Mouse (Mus musculus) stomach, embryonic 14.5 days (tissue): ENCODE measurements around the gene Olfr1054. TPM values are rescaled to one million over a fixed set of nuclear protein-coding genes. Genes with fewer than 3 reads are reported as not detected.
"Not testable (repeated sequence)": the region's sequence is repeated elsewhere in the genome, so short reads cannot be mapped to it uniquely, and the experiment has no call there.

Experiments used
- ATAC-seq: fragments of 200-750 bp; cut with Nextera tagmentation; 2 replicates; pipeline ENCODE4 v1.8.0; 2017; ENCODE audit warnings: low read depth, moderate TSS enrichment; ENCODE audit not compliant: insufficient number of reproducible peaks, insufficient read depth, low FRiP score
- H3K27ac ChIP-seq: fragments of 300-500 bp; sonication (generic); 2 replicates; pipeline ENCODE4 v1.5.1; 2014; ENCODE audit warnings: mild to moderate bottlenecking, low read length, moderate library complexity, mixed read lengths
- H3K27me3 ChIP-seq: fragments of 300-500 bp; sonication (generic); 2 replicates; pipeline ENCODE4 v1.6.1; 2014; ENCODE audit warnings: low read length, control low read depth, mixed read lengths; ENCODE audit not compliant: control insufficient read depth, insufficient read depth
- H3K36me3 ChIP-seq: fragments of 300-500 bp; sonication (generic); 2 replicates; pipeline ENCODE4 v1.6.1; 2014; ENCODE audit warnings: mild to moderate bottlenecking, control low read depth, low read length, moderate library complexity, mixed read lengths; ENCODE audit not compliant: control insufficient read depth, insufficient read depth
- H3K4me1 ChIP-seq: fragments of 300-500 bp; sonication (generic); 2 replicates; pipeline ENCODE4 v1.6.1; 2014; ENCODE audit warnings: low read length, control low read depth, mixed read lengths; ENCODE audit not compliant: control insufficient read depth, insufficient read depth
- H3K4me2 ChIP-seq: fragments of 300-500 bp; sonication (generic); replicated peaks from 2 replicates; pipeline ENCODE4 v1.6.1; 2014; ENCODE audit warnings: low read depth, low read length, control low read depth
- H3K4me3 ChIP-seq: fragments of 300-500 bp; sonication (generic); 2 replicates; pipeline ENCODE4 v1.5.1; 2014; ENCODE audit warnings: low read depth, low read length, control low read depth
- H3K9ac ChIP-seq: fragments of 300-500 bp; sonication (generic); replicated peaks from 2 replicates; pipeline ENCODE4 v1.6.1; 2014; ENCODE audit warnings: low read depth, mild to moderate bottlenecking, control low read depth, low read length, moderate library complexity, mixed read lengths
- H3K9me3 ChIP-seq: fragments of 300-500 bp; sonication (generic); 2 replicates; pipeline ENCODE4 v1.6.1; 2016; ENCODE audit warnings: low read depth, low read length, control low read depth; ENCODE audit not compliant: control insufficient read depth
- WGBS: fragments of 180-500 bp; shearing (Covaris S2); extraction: QIAGEN DNeasy Blood & Tissue Kit; methylation state at CpG from one replicate; pipeline ENCODE4 v1.1.7; 2014; 5-methylcytosine and 5-hydroxymethylcytosine counted together
- polyA plus RNA-seq: library from polyadenylated mRNA; unstranded; fragments of >200 nt; fragmentation: Nextera tagmentation; extraction: Ambion mirVana; gene quantifications from 2 replicates; pipeline ENCODE4 v1.2.1, GENCODE M21; 2014

The Olfr1054 gene
- polyA plus RNA-seq, result not detected in 2 replicates

DNA sequence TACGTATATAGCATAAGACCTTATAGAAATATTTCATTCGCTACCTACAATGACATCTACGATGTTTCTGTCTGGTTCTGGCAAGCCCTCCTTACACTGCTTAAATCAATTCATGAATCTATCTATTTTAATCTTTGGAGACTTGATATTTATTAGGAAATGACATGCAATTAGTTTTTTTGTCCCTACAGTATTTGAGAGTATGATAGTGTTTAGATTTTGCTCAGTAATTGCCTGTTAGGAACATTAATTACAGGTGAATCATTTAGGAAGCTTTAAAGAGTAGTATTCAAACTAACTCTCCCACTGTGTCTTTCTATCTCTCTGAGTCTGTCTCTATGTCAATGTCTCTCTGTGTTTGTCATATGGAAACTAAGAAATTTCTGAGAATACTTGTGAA lies at the start of gene Olfr1054:
TSS of gene Olfr1054 (minus strand) at position 101 of the 400 bp plus-strand sequence.
- H3K27me3 ChIP-seq, result no peaks in the 10 kb centered on the region
- H3K4me3 ChIP-seq, result no peak within 1 kb of the TSS
- no peaks in the 10 kb centered on the region for H3K9me3 ChIP-seq
- 84% methylated on average over 3 of the region's 3 CpGs for WGBS
- no peak within 1 kb of the TSS for H3K27ac ChIP-seq
- no peaks in the 10 kb centered on the region for H3K4me1 ChIP-seq
- ATAC-seq, result no peak
- no peak within 1 kb of the TSS for H3K9ac ChIP-seq
- H3K4me2 ChIP-seq, result no peak within 1 kb of the TSS
- H3K36me3 ChIP-seq, result no peaks in the 10 kb centered on the region

DNA sequence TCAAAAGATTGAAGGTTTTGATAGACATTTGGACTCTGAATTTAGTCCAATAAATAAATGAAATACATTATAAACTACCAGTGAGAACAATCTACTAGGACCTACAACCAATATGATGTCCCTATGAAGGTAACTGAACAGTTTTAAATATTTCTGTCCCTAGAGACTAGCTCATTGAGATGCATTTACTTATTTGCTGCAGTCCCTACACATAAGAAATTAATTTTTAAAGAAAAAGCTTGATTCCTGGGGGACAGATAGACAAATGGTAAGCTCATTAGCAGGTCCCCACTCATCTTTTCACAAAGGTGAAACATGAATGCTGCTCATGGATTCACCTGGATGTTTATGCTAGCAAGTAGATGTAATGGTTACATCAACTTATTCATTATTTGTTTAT lies 43.1 kb upstream of the Olfr1054 start, which contains the start of gene Olfr1057:
TSS of gene Olfr1057 (minus strand) at position 101 of the 400 bp plus-strand sequence.
- ATAC-seq, result no peak
- H3K9ac ChIP-seq, result no peak within 1 kb of the TSS

DNA sequence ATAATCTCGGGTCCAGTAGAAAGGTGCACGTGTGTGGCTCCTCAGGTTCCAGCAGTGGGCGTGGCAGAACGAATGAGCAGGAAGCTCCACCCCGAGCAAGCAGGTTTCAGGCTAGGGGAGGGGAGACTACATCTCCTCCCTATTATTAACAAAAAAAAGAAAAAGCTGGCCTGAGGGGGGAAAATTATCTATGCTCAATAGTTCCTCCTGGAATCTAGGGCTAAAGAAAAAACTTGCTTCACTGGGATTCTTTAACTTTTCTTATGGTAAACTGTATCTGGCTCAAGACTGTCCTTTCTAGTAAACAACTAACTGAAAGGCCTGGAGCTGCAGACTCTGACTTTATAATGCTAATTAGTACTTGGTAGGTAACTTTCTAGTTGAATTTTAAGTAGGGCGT lies 31.1 kb upstream of the Olfr1054 start:
- H3K9ac ChIP-seq, H3K4me3 ChIP-seq, H3K9me3 ChIP-seq, ATAC-seq, H3K27me3 ChIP-seq, H3K36me3 ChIP-seq, H3K4me2 ChIP-seq, H3K4me1 ChIP-seq, H3K27ac ChIP-seq: not testable (repeated sequence)
- WGBS, result no CpG with 5 or more reads among the region's 6 CpGs

More for the DNA sequence above, 43.1 kb upstream of the Olfr1054 start, which contains the start of gene Olfr1057:
- H3K27ac ChIP-seq, result no peak within 1 kb of the TSS
- H3K4me2 ChIP-seq, result no peak within 1 kb of the TSS
- no peaks in the 10 kb centered on the region for H3K9me3 ChIP-seq
- no peaks in the 10 kb centered on the region for H3K4me1 ChIP-seq
- H3K27me3 ChIP-seq, result no peaks in the 10 kb centered on the region
- H3K4me3 ChIP-seq, result no peak within 1 kb of the TSS
- no peaks in the 10 kb centered on the region for H3K36me3 ChIP-seq

DNA sequence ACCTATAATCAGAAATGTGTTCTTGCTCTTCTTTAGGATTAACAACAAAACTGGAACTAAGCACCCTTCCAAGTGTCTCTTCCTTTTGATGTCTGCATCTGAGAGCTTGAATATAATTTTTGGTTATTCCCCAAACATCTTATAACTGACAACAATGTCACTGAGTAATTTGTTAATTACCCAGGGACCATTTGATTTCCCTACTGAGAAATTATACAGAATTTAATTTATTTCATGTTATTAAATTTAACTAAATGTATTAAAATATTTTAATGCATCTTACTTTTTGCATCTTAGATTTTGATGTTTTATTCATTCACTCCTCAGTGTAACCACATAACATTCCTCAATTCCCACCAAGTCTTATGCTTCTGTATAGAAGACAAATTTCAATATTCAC lies 27.1 kb upstream of the Olfr1054 start, which contains the start of gene Olfr1056:
TSS of gene Olfr1056 (minus strand) at position 101 of the 400 bp plus-strand sequence.
- no peak within 1 kb of the TSS for H3K9ac ChIP-seq
- H3K27me3 ChIP-seq, result no peaks in the 10 kb centered on the region
- no peak for ATAC-seq
- H3K4me2 ChIP-seq, result no peak within 1 kb of the TSS
- no peaks in the 10 kb centered on the region for H3K4me1 ChIP-seq
- H3K9me3 ChIP-seq, result no peaks in the 10 kb centered on the region
- H3K36me3 ChIP-seq, result no peaks in the 10 kb centered on the region
- no peak within 1 kb of the TSS for H3K27ac ChIP-seq
- no peak within 1 kb of the TSS for H3K4me3 ChIP-seq

DNA sequence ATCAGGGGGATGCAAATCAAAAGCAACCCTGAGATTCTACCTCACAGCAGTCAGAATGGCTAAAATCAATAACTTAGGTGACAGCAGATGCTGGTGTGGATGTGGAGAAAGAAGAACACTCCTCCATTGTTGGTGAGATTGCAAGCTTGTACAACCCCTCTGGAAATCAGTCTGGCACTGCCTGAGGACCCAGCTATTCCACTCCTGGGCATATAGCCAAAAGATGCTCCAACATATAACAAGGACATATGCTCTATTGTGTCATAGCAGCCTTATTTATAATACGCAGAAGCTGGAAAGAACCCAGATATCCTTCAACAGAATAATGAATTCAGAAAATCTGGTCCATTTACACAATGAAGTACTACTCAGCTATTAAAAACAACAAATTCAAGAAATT lies 16.5 kb upstream of the Olfr1054 start:
- not testable (repeated sequence) for H3K27me3 ChIP-seq, H3K4me3 ChIP-seq, H3K27ac ChIP-seq, H3K36me3 ChIP-seq, H3K9me3 ChIP-seq, H3K4me2 ChIP-seq, H3K4me1 ChIP-seq, H3K9ac ChIP-seq, ATAC-seq
- 83% methylated on average over 1 of the region's 1 CpGs for WGBS

DNA sequence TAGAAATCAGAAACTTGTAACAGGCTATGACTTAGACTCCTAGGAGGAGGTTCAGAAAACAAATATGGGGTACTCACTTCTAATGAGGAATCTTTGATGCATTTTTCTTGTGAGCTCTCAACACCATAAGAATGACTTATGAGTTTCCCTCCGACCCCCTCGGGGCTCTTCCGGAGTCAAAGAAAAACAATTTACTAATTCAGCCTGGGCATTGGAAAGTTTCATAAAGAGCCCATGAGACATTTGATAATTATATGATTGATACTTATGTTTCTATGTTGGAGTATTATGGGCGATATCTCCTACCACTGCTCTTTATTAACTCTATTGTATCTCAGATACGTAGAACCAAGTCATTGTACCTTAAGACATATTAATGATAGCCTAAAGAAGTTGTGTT lies 15.0 kb upstream of the Olfr1054 start, which contains the start of gene Olfr1055:
TSS of gene Olfr1055 (minus strand) at position 101 of the 400 bp plus-strand sequence.
- Histone ChIP-seq H3K27ac (no peak within 1 kb of the TSS), H3K4me3 (no peak within 1 kb of the TSS), H3K27me3 (no peaks in the 10 kb centered on the region), H3K4me1 (no peaks in the 10 kb centered on the region), H3K36me3 (no peaks in the 10 kb centered on the region), H3K9ac (no peak within 1 kb of the TSS), H3K9me3 (no peaks in the 10 kb centered on the region), H3K4me2 (no peak within 1 kb of the TSS)
- 80% methylated on average over 5 of the region's 5 CpGs for WGBS
- ATAC-seq, result no peak

DNA sequence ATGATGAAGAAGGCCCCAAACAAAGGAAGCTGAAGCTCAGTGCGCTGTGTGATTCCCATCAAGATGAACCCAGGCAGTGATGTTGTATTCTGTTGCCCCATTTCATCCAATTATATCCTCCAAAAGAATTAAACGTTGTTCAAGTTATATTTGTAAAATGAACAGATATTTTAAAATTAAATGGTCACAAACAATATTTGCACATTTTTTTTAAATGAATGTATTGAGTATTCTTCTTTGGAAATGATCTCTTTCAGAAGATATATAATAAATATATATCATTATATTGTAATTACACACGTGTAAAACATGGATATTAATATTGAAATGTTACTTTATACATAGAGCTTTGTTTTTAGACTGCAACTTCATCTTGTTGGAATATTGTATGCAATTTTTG lies 20.0 kb downstream of the Olfr1054 start, which contains the start of gene Olfr1053:
TSS of gene Olfr1053 (minus strand) at position 101 of the 400 bp plus-strand sequence.
- no peaks in the 10 kb centered on the region for H3K9me3 ChIP-seq
- no peak within 1 kb of the TSS for H3K9ac ChIP-seq
- no peak within 1 kb of the TSS for H3K27ac ChIP-seq
- no peak within 1 kb of the TSS for H3K4me2 ChIP-seq
- no peaks in the 10 kb centered on the region for H3K27me3 ChIP-seq
- H3K4me3 ChIP-seq, result no peak within 1 kb of the TSS
- no peaks in the 10 kb centered on the region for H3K4me1 ChIP-seq
- H3K36me3 ChIP-seq, result no peaks in the 10 kb centered on the region
- 59% methylated on average over 3 of the region's 3 CpGs for WGBS
- ATAC-seq, result no peak

DNA sequence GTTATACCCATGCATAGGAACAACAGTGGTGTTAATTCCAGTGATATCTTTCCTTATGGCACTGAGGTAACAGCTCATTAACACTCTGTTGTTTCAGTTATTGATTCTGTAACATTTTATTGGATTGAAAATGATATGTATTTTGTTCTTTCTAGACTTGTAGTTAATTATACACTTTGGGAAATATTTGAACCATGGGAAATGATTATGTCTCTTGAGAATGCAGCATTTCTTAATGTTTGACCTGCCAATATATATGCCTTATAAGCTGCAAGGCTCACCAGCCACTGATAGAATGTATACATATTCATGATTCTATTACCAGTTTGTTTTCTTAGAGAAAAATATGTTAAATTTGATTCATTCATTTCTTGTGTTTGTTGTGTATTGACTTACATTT lies 43.1 kb downstream of the Olfr1054 start, which contains the start of gene Olfr1052:
TSS of gene Olfr1052 (plus strand) at position 301 of the 400 bp plus-strand sequence.
- ATAC-seq, result no peak

More for the DNA sequence above, 43.1 kb downstream of the Olfr1054 start, which contains the start of gene Olfr1052:
- H3K27me3 ChIP-seq, result no peaks in the 10 kb centered on the region
- no peaks in the 10 kb centered on the region for H3K36me3 ChIP-seq
- H3K27ac ChIP-seq, result no peak within 1 kb of the TSS
- H3K4me2 ChIP-seq, result no peak within 1 kb of the TSS
- H3K9ac ChIP-seq, result no peak within 1 kb of the TSS
- no peak within 1 kb of the TSS for H3K4me3 ChIP-seq
- no peaks in the 10 kb centered on the region for H3K9me3 ChIP-seq
- H3K4me1 ChIP-seq, result no peaks in the 10 kb centered on the region
